Mouse (Mus musculus): ENCODE measurements around the gene Gm37240. TPM values are rescaled to one million over a fixed set of nuclear protein-coding genes. Genes with fewer than 3 reads are reported as not detected.

Gene Gm37240
- polyA plus RNA-seq, 1 experiment from 2014 or later = 0.52 TPM

- ATAC-seq (ENCODE audit: low FRiP score) (no peak), DNase-seq (ENCODE audit: low spot score) (no peak)
- Histone ChIP-seq H3K4me3 (ENCODE audit: low read depth, low read length) (no peak overlapping the region), H3K27ac (ENCODE audit: low read depth, low read length) (no peak overlapping the region), H3K9ac (ENCODE audit: low read depth, low read length) (no peak overlapping the region), H3K4me1 (replicated peaks; ENCODE audit: control insufficient read depth, insufficient read depth, low read length) (no peaks in the 10 kb centered on the region), H3K27me3 (ENCODE audit: control insufficient read depth, insufficient read depth, low read length) (no peaks in the 10 kb centered on the region), H3K9me3 (ENCODE audit: control insufficient read depth, low read length) (no peaks in the 10 kb centered on the region), H3K4me2 (replicated peaks; ENCODE audit: low read depth, low read length) (no peak overlapping the region), H3K36me3 (ENCODE audit: control insufficient read depth, insufficient read depth, low read length) (no peaks in the 10 kb centered on the region)
- 83% methylated on average over 5 of the region's 5 CpGs for WGBS
These were observed 268.0 kb downstream of the Gm37240 start for GRCm38 (mm10) chr3:85619345-85619744.

- no peak for DNase-seq (ENCODE audit: low spot score)
- Histone ChIP-seq H3K4me1 (replicated peaks; ENCODE audit: control insufficient read depth, insufficient read depth, low read length) (no peaks in the 10 kb centered on the region), H3K27ac (ENCODE audit: low read depth, low read length) (no peak overlapping the region), H3K4me2 (replicated peaks; ENCODE audit: low read depth, low read length) (no peak overlapping the region), H3K9ac (ENCODE audit: low read depth, low read length) (no peak overlapping the region), H3K36me3 (ENCODE audit: control insufficient read depth, insufficient read depth, low read length) (no peaks in the 10 kb centered on the region), H3K4me3 (ENCODE audit: low read depth, low read length) (no peak overlapping the region), H3K9me3 (ENCODE audit: control insufficient read depth, low read length) (no peaks in the 10 kb centered on the region), H3K27me3 (ENCODE audit: control insufficient read depth, insufficient read depth, low read length) (no peaks in the 10 kb centered on the region)
- ATAC-seq (ENCODE audit: low FRiP score) = no peak
- 86% methylated on average over 6 of the region's 6 CpGs for WGBS
These were observed 268.4 kb downstream of the Gm37240 start for GRCm38 (mm10) chr3:85618885-85619284.

- 93% methylated on average over 1 of the region's 1 CpGs for WGBS
- Histone ChIP-seq H3K4me2 (replicated peaks; ENCODE audit: low read depth, low read length) (no peak overlapping the region), H3K4me3 (ENCODE audit: low read depth, low read length) (no peak overlapping the region), H3K4me1 (replicated peaks; ENCODE audit: control insufficient read depth, insufficient read depth, low read length) (no peaks in the 10 kb centered on the region), H3K27me3 (ENCODE audit: control insufficient read depth, insufficient read depth, low read length) (no peaks in the 10 kb centered on the region), H3K9ac (ENCODE audit: low read depth, low read length) (no peak overlapping the region), H3K27ac (ENCODE audit: low read depth, low read length) (no peak overlapping the region), H3K9me3 (ENCODE audit: control insufficient read depth, low read length) (no peaks in the 10 kb centered on the region), H3K36me3 (ENCODE audit: control insufficient read depth, insufficient read depth, low read length) (no peaks in the 10 kb centered on the region)
- DNase-seq (ENCODE audit: low spot score) (no peak), ATAC-seq (ENCODE audit: low FRiP score) (no peak)
These were observed 270.9 kb downstream of the Gm37240 start for GRCm38 (mm10) chr3:85616389-85616788.

GRCm38 (mm10) chr3:85607753-85608152 is 279.6 kb downstream of the Gm37240 start:
- DNase-seq (ENCODE audit: low spot score) (no peak), ATAC-seq (ENCODE audit: low FRiP score) (no peak)
- Histone ChIP-seq H3K4me2 (replicated peaks; ENCODE audit: low read depth, low read length) (no peak overlapping the region), H3K36me3 (ENCODE audit: control insufficient read depth, insufficient read depth, low read length) (no peaks in the 10 kb centered on the region), H3K4me1 (replicated peaks; ENCODE audit: control insufficient read depth, insufficient read depth, low read length) (no peaks in the 10 kb centered on the region), H3K27me3 (ENCODE audit: control insufficient read depth, insufficient read depth, low read length) (no peaks in the 10 kb centered on the region), H3K9me3 (ENCODE audit: control insufficient read depth, low read length) (no peaks in the 10 kb centered on the region), H3K4me3 (ENCODE audit: low read depth, low read length) (no peak overlapping the region), H3K9ac (ENCODE audit: low read depth, low read length) (no peak overlapping the region), H3K27ac (ENCODE audit: low read depth, low read length) (no peak overlapping the region)
- whole genome bisulfite sequencing = 95% methylated on average over 2 of the region's 2 CpGs

GRCm38 (mm10) chr3:85606912-85607311 is 280.4 kb downstream of the Gm37240 start:
- H3K4me1 ChIP-seq (replicated peaks; ENCODE audit: control insufficient read depth, insufficient read depth, low read length) = no peaks in the 10 kb centered on the region
- H3K27ac ChIP-seq (ENCODE audit: low read depth, low read length) = no peak overlapping the region
- H3K9ac ChIP-seq (ENCODE audit: low read depth, low read length) = no peak overlapping the region
- no peak overlapping the region for H3K4me3 ChIP-seq (ENCODE audit: low read depth, low read length)
- no peaks in the 10 kb centered on the region for H3K27me3 ChIP-seq (ENCODE audit: control insufficient read depth, insufficient read depth, low read length)
- WGBS = 93% methylated on average over 3 of the region's 3 CpGs
- no peaks in the 10 kb centered on the region for H3K36me3 ChIP-seq (ENCODE audit: control insufficient read depth, insufficient read depth, low read length)
- DNase-seq (ENCODE audit: low spot score) (no peak), ATAC-seq (ENCODE audit: low FRiP score) (no peak)
- no peak overlapping the region for H3K4me2 ChIP-seq (replicated peaks; ENCODE audit: low read depth, low read length)
- no peaks in the 10 kb centered on the region for H3K9me3 ChIP-seq (ENCODE audit: control insufficient read depth, low read length)

GRCm38 (mm10) chr3:85603811-85604210 is 283.5 kb downstream of the Gm37240 start:
- no peaks in the 10 kb centered on the region for H3K4me1 ChIP-seq (replicated peaks; ENCODE audit: control insufficient read depth, insufficient read depth, low read length)
- H3K27ac ChIP-seq (ENCODE audit: low read depth, low read length) = no peak overlapping the region
- H3K36me3 ChIP-seq (ENCODE audit: control insufficient read depth, insufficient read depth, low read length) = no peaks in the 10 kb centered on the region
- H3K27me3 ChIP-seq (ENCODE audit: control insufficient read depth, insufficient read depth, low read length) = no peaks in the 10 kb centered on the region
- H3K4me3 ChIP-seq (ENCODE audit: low read depth, low read length) = no peak overlapping the region
- ATAC-seq (ENCODE audit: low FRiP score) = no peak
- 83% methylated on average over 1 of the region's 1 CpGs for WGBS
- DNase-seq (ENCODE audit: low spot score) = no peak
- H3K9ac ChIP-seq (ENCODE audit: low read depth, low read length) = no peak overlapping the region
- H3K4me2 ChIP-seq (replicated peaks; ENCODE audit: low read depth, low read length) = no peak overlapping the region
- H3K9me3 ChIP-seq (ENCODE audit: control insufficient read depth, low read length) = no peaks in the 10 kb centered on the region

- no peaks in the 10 kb centered on the region for H3K9me3 ChIP-seq (ENCODE audit: control insufficient read depth, low read length)
- no peaks in the 10 kb centered on the region for H3K4me1 ChIP-seq (replicated peaks; ENCODE audit: control insufficient read depth, insufficient read depth, low read length)
- H3K27ac ChIP-seq (ENCODE audit: low read depth, low read length) = no peak overlapping the region
- no peak overlapping the region for H3K9ac ChIP-seq (ENCODE audit: low read depth, low read length)
- no peaks in the 10 kb centered on the region for H3K27me3 ChIP-seq (ENCODE audit: control insufficient read depth, insufficient read depth, low read length)
- ATAC-seq (ENCODE audit: low FRiP score) (no peak), DNase-seq (ENCODE audit: low spot score) (peak; percentile 21)
- H3K4me3 ChIP-seq (ENCODE audit: low read depth, low read length) = no peak overlapping the region
- no peaks in the 10 kb centered on the region for H3K36me3 ChIP-seq (ENCODE audit: control insufficient read depth, insufficient read depth, low read length)
- 63% methylated on average over 3 of the region's 3 CpGs for WGBS
- H3K4me2 ChIP-seq (replicated peaks; ENCODE audit: low read depth, low read length) = no peak overlapping the region
These were observed 285.4 kb downstream of the Gm37240 start for GRCm38 (mm10) chr3:85601841-85602305.

GRCm38 (mm10) chr3:85599526-85599925 is 287.8 kb downstream of the Gm37240 start:
- Histone ChIP-seq H3K9ac (ENCODE audit: low read depth, low read length) (no peak overlapping the region), H3K4me1 (replicated peaks; ENCODE audit: control insufficient read depth, insufficient read depth, low read length) (no peaks in the 10 kb centered on the region), H3K27me3 (ENCODE audit: control insufficient read depth, insufficient read depth, low read length) (no peaks in the 10 kb centered on the region), H3K4me2 (replicated peaks; ENCODE audit: low read depth, low read length) (no peak overlapping the region), H3K9me3 (ENCODE audit: control insufficient read depth, low read length) (no peaks in the 10 kb centered on the region), H3K27ac (ENCODE audit: low read depth, low read length) (no peak overlapping the region), H3K36me3 (ENCODE audit: control insufficient read depth, insufficient read depth, low read length) (no peaks in the 10 kb centered on the region), H3K4me3 (ENCODE audit: low read depth, low read length) (no peak overlapping the region)
- ATAC-seq (ENCODE audit: low FRiP score) = no peak
- no peak for DNase-seq (ENCODE audit: low spot score)
- WGBS = 94% methylated on average over 3 of the region's 3 CpGs

GRCm38 (mm10) chr3:85594452-85594851 is 292.9 kb downstream of the Gm37240 start:
- no peak overlapping the region for H3K4me2 ChIP-seq (replicated peaks; ENCODE audit: low read depth, low read length)
- no peaks in the 10 kb centered on the region for H3K9me3 ChIP-seq (ENCODE audit: control insufficient read depth, low read length)
- no peak for ATAC-seq (ENCODE audit: low FRiP score)
- no peak overlapping the region for H3K4me3 ChIP-seq (ENCODE audit: low read depth, low read length)
- H3K4me1 ChIP-seq (replicated peaks; ENCODE audit: control insufficient read depth, insufficient read depth, low read length) = no peaks in the 10 kb centered on the region
- no peak for DNase-seq (ENCODE audit: low spot score)
- no peaks in the 10 kb centered on the region for H3K27me3 ChIP-seq (ENCODE audit: control insufficient read depth, insufficient read depth, low read length)
- 75% methylated on average over 3 of the region's 3 CpGs for WGBS
- no peaks in the 10 kb centered on the region for H3K36me3 ChIP-seq (ENCODE audit: control insufficient read depth, insufficient read depth, low read length)
- no peak overlapping the region for H3K27ac ChIP-seq (ENCODE audit: low read depth, low read length)
- no peak overlapping the region for H3K9ac ChIP-seq (ENCODE audit: low read depth, low read length)

Data from hindbrain, embryonic 11.5 days (tissue).